Mouse (Mus musculus): ENCODE measurements around the gene Lamc1. TPM values are rescaled to one million over a fixed set of nuclear protein-coding genes. Genes with fewer than 3 reads are reported as not detected.
"Not testable (repeated sequence)": the region's sequence is repeated elsewhere in the genome, so short reads cannot be mapped to it uniquely, and the experiment has no call there.

Lamc1 gene
- polyA plus RNA-seq, 1 experiment from 2014 or later, result 112 TPM

GRCm38 (mm10) chr1:153305249-153305648 lies 27.3 kb downstream of the Lamc1 start:
- not testable (repeated sequence) for H3K36me3 ChIP-seq (ENCODE audit: control insufficient read depth, insufficient read depth, low read length); ATAC-seq (replicated peaks; ENCODE audit: low FRiP score, low TSS enrichment, low read depth); H3K4me3 ChIP-seq (ENCODE audit: low read depth, low read length); DNase-seq (ENCODE audit: low spot score); H3K27ac ChIP-seq (ENCODE audit: low read depth); H3K27me3 ChIP-seq (replicated peaks; ENCODE audit: control insufficient read depth, insufficient read depth, low read length); H3K9me3 ChIP-seq (ENCODE audit: control insufficient read depth, low read length); H3K4me2 ChIP-seq (ENCODE audit: low read length); H3K9ac ChIP-seq (ENCODE audit: low read length)
- WGBS, result 92% methylated on average over 22 of the region's 22 CpGs
- H3K4me1 ChIP-seq (replicated peaks; ENCODE audit: control insufficient read depth, insufficient read depth, low read length), result peaks cover 27% of the 10 kb centered on the region

GRCm38 (mm10) chr1:153299436-153299835 lies 33.1 kb downstream of the Lamc1 start:
- H3K27ac ChIP-seq (ENCODE audit: low read depth); H3K27me3 ChIP-seq (replicated peaks; ENCODE audit: control insufficient read depth, insufficient read depth, low read length); H3K4me1 ChIP-seq (replicated peaks; ENCODE audit: control insufficient read depth, insufficient read depth, low read length); ATAC-seq (replicated peaks; ENCODE audit: low FRiP score, low TSS enrichment, low read depth); H3K9me3 ChIP-seq (ENCODE audit: control insufficient read depth, low read length); H3K4me2 ChIP-seq (ENCODE audit: low read length); H3K9ac ChIP-seq (ENCODE audit: low read length); H3K4me3 ChIP-seq (ENCODE audit: low read depth, low read length); DNase-seq (ENCODE audit: low spot score); H3K36me3 ChIP-seq (ENCODE audit: control insufficient read depth, insufficient read depth, low read length): not testable (repeated sequence)
- 53% methylated on average over 5 of the region's 5 CpGs for WGBS

DNA sequence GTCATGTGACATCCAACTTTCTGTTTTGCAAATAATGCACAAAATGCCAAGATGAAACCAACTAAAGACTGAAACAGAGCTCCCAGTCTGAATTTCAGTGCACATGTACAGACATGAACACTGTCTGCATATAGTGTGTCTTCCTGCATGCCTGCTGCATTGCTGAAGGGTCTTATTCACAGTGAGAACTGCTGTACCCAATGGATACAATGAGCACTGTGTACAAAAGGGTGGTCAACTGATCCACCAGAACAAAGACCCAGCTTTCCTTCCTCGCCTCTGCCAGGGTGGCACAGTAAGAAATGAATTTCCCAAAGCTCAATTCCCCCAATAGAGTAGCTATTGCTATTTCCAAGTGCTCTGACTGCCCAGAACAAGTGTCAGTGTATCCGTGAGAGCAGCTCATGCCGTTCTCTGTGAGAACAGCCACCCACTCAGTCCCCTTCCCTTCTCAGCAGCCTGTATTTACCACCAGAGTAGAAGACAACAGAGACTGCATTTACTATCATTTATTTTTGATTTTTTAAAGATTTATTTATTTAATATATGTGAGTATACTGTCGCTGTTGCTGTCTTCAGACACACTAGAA lies 34.7 kb downstream of the Lamc1 start:
- H3K9me3 ChIP-seq (ENCODE audit: control insufficient read depth, low read length); H3K27ac ChIP-seq (ENCODE audit: low read depth); H3K27me3 ChIP-seq (replicated peaks; ENCODE audit: control insufficient read depth, insufficient read depth, low read length); H3K4me3 ChIP-seq (ENCODE audit: low read depth, low read length); H3K4me1 ChIP-seq (replicated peaks; ENCODE audit: control insufficient read depth, insufficient read depth, low read length); H3K9ac ChIP-seq (ENCODE audit: low read length); H3K4me2 ChIP-seq (ENCODE audit: low read length); DNase-seq (ENCODE audit: low spot score); H3K36me3 ChIP-seq (ENCODE audit: control insufficient read depth, insufficient read depth, low read length); ATAC-seq (replicated peaks; ENCODE audit: low FRiP score, low TSS enrichment, low read depth): not testable (repeated sequence)
- 86% methylated on average over 4 of the region's 4 CpGs for WGBS

DNA sequence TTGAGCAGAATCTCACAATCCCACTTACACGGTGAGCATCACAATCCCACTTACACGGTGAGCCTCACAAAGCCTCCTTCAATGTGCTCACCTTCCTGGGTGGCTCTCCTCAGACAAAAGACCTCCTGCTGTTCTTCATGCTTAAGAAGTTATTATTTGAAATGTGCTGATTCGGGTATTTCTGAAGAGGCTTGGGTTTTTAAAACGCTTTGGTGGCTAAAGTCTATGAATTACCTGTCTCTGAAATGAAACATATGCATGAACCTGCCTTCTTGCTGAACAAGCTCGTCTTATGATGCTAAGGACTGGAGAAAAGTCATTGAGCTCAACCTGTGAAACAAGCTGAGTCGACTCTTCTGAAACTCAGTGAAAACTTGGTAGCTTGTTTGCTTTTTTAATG lies 36.6 kb downstream of the Lamc1 start:
- 78% methylated on average over 6 of the region's 6 CpGs for WGBS
- Histone ChIP-seq H3K9me3 (ENCODE audit: control insufficient read depth, low read length) (no peaks in the 10 kb centered on the region), H3K27ac (ENCODE audit: low read depth) (no peak overlapping the region), H3K9ac (ENCODE audit: low read length) (no peak overlapping the region), H3K36me3 (ENCODE audit: control insufficient read depth, insufficient read depth, low read length) (no peaks in the 10 kb centered on the region), H3K4me1 (replicated peaks; ENCODE audit: control insufficient read depth, insufficient read depth, low read length) (peaks cover 21% of the 10 kb centered on the region), H3K4me3 (ENCODE audit: low read depth, low read length) (no peak overlapping the region), H3K27me3 (replicated peaks; ENCODE audit: control insufficient read depth, insufficient read depth, low read length) (no peaks in the 10 kb centered on the region), H3K4me2 (ENCODE audit: low read length) (no peak overlapping the region)
- DNase-seq (ENCODE audit: low spot score) (no peak), ATAC-seq (replicated peaks; ENCODE audit: low FRiP score, low TSS enrichment, low read depth) (no peak)

DNA sequence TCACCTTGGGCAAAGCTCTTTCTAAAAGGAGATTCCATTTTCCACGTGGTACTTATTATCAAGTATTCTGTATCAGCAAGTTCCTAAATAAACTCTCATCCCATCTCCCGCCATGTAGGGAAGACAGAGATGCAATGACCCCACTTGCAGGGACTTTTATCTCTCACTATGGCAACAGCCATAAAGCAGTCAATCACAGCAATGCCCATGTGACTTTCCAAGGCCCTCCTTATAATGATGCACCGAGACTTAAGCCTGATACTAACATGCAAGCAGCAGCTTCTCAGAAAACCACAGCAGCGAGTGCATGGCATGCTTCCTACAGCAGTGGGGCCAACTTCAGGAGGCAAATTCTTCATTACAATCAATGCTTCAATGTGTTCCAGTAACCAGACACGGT lies 39.7 kb downstream of the Lamc1 start:
- H3K4me3 ChIP-seq (ENCODE audit: low read depth, low read length), result no peak overlapping the region
- no peak overlapping the region for H3K9ac ChIP-seq (ENCODE audit: low read length)
- ATAC-seq (replicated peaks; ENCODE audit: low FRiP score, low TSS enrichment, low read depth) (no peak), DNase-seq (ENCODE audit: low spot score) (no peak)
- H3K36me3 ChIP-seq (ENCODE audit: control insufficient read depth, insufficient read depth, low read length), result no peaks in the 10 kb centered on the region
- peaks cover 21% of the 10 kb centered on the region for H3K4me1 ChIP-seq (replicated peaks; ENCODE audit: control insufficient read depth, insufficient read depth, low read length)
- no peak overlapping the region for H3K4me2 ChIP-seq (ENCODE audit: low read length)
- H3K27me3 ChIP-seq (replicated peaks; ENCODE audit: control insufficient read depth, insufficient read depth, low read length), result no peaks in the 10 kb centered on the region
- H3K27ac ChIP-seq (ENCODE audit: low read depth), result no peak overlapping the region
- no peaks in the 10 kb centered on the region for H3K9me3 ChIP-seq (ENCODE audit: control insufficient read depth, low read length)
- whole genome bisulfite sequencing, result 41% methylated on average over 5 of the region's 5 CpGs

GRCm38 (mm10) chr1:153292202-153292601 lies 40.4 kb downstream of the Lamc1 start:
- H3K4me1 ChIP-seq (replicated peaks; ENCODE audit: control insufficient read depth, insufficient read depth, low read length), result peaks cover 21% of the 10 kb centered on the region
- no peak overlapping the region for H3K4me2 ChIP-seq (ENCODE audit: low read length)
- H3K27me3 ChIP-seq (replicated peaks; ENCODE audit: control insufficient read depth, insufficient read depth, low read length), result no peaks in the 10 kb centered on the region
- 41% methylated on average over 6 of the region's 6 CpGs for WGBS
- H3K27ac ChIP-seq (ENCODE audit: low read depth), result no peak overlapping the region
- ATAC-seq (replicated peaks; ENCODE audit: low FRiP score, low TSS enrichment, low read depth) (no peak), DNase-seq (ENCODE audit: low spot score) (no peak)
- H3K9me3 ChIP-seq (ENCODE audit: control insufficient read depth, low read length), result no peaks in the 10 kb centered on the region
- no peaks in the 10 kb centered on the region for H3K36me3 ChIP-seq (ENCODE audit: control insufficient read depth, insufficient read depth, low read length)
- H3K4me3 ChIP-seq (ENCODE audit: low read depth, low read length), result no peak overlapping the region
- no peak overlapping the region for H3K9ac ChIP-seq (ENCODE audit: low read length)

- no peak overlapping the region for H3K27ac ChIP-seq (ENCODE audit: low read depth)
- no peaks in the 10 kb centered on the region for H3K9me3 ChIP-seq (ENCODE audit: control insufficient read depth, low read length)
- H3K4me2 ChIP-seq (ENCODE audit: low read length), result no peak overlapping the region
- 59% methylated on average over 4 of the region's 4 CpGs for WGBS
- no peaks in the 10 kb centered on the region for H3K27me3 ChIP-seq (replicated peaks; ENCODE audit: control insufficient read depth, insufficient read depth, low read length)
- peaks cover 21% of the 10 kb centered on the region for H3K4me1 ChIP-seq (replicated peaks; ENCODE audit: control insufficient read depth, insufficient read depth, low read length)
- no peaks in the 10 kb centered on the region for H3K36me3 ChIP-seq (ENCODE audit: control insufficient read depth, insufficient read depth, low read length)
- H3K9ac ChIP-seq (ENCODE audit: low read length), result no peak overlapping the region
- DNase-seq (ENCODE audit: low spot score), result no peak
- ATAC-seq (replicated peaks; ENCODE audit: low FRiP score, low TSS enrichment, low read depth), result no peak
- no peak overlapping the region for H3K4me3 ChIP-seq (ENCODE audit: low read depth, low read length)
These were observed 41.2 kb downstream of the Lamc1 start for GRCm38 (mm10) chr1:153291416-153291815.

DNA sequence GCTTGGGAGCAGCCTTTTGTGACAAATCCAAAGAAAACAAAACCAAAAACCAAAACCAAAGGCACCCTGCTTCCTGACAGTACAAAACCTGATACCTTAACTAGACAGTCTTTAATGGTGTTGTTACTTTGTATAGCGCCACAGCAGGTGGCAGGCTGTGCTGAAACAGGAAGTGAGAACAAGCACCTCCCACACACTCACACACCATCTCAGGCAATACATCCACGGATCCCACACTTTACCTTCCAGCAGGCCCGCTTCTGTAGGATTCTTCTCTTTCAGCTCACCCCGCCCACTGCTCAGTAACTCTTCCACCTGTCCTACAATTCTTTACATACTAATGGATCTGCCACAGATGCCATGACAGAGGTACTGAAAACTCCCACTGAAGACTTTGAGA lies 44.6 kb downstream of the Lamc1 start:
- H3K27me3 ChIP-seq (replicated peaks; ENCODE audit: control insufficient read depth, insufficient read depth, low read length), result no peaks in the 10 kb centered on the region
- WGBS, result 72% methylated on average over 4 of the region's 4 CpGs
- no peak overlapping the region for H3K4me2 ChIP-seq (ENCODE audit: low read length)
- no peaks in the 10 kb centered on the region for H3K36me3 ChIP-seq (ENCODE audit: control insufficient read depth, insufficient read depth, low read length)
- H3K9me3 ChIP-seq (ENCODE audit: control insufficient read depth, low read length), result no peaks in the 10 kb centered on the region
- DNase-seq (ENCODE audit: low spot score) (no peak), ATAC-seq (replicated peaks; ENCODE audit: low FRiP score, low TSS enrichment, low read depth) (no peak)
- H3K9ac ChIP-seq (ENCODE audit: low read length), result no peak overlapping the region
- peaks cover 16% of the 10 kb centered on the region for H3K4me1 ChIP-seq (replicated peaks; ENCODE audit: control insufficient read depth, insufficient read depth, low read length)
- H3K27ac ChIP-seq (ENCODE audit: low read depth), result no peak overlapping the region
- no peak overlapping the region for H3K4me3 ChIP-seq (ENCODE audit: low read depth, low read length)

- H3K4me1 ChIP-seq (replicated peaks; ENCODE audit: control insufficient read depth, insufficient read depth, low read length), result peaks cover 10% of the 10 kb centered on the region
- H3K9ac ChIP-seq (ENCODE audit: low read length), result no peak overlapping the region
- H3K4me2 ChIP-seq (ENCODE audit: low read length), result no peak overlapping the region
- ATAC-seq (replicated peaks; ENCODE audit: low FRiP score, low TSS enrichment, low read depth) (no peak), DNase-seq (ENCODE audit: low spot score) (no peak)
- no peak overlapping the region for H3K4me3 ChIP-seq (ENCODE audit: low read depth, low read length)
- no peaks in the 10 kb centered on the region for H3K9me3 ChIP-seq (ENCODE audit: control insufficient read depth, low read length)
- no peaks in the 10 kb centered on the region for H3K36me3 ChIP-seq (ENCODE audit: control insufficient read depth, insufficient read depth, low read length)
- H3K27ac ChIP-seq (ENCODE audit: low read depth), result no peak overlapping the region
- WGBS, result 73% methylated on average over 5 of the region's 5 CpGs
- H3K27me3 ChIP-seq (replicated peaks; ENCODE audit: control insufficient read depth, insufficient read depth, low read length), result no peaks in the 10 kb centered on the region
These were observed 45.1 kb downstream of the Lamc1 start for GRCm38 (mm10) chr1:153287443-153287842.

Measured in intestine, embryonic 14.5 days (tissue).